Mouse (Mus musculus) thymus, adult 2 months (tissue): ENCODE measurements around the gene Hipk1.
"Not testable (repeated sequence)": the region's sequence is repeated elsewhere in the genome, so short reads cannot be mapped to it uniquely, and the experiment has no call there.

Source experiments
- CTCF ChIP-seq: fragments of 200-500 bp; IDR thresholded peaks from 2 replicates; pipeline ENCODE4 v1.5.1; 2012; ENCODE audit warnings: mild to moderate bottlenecking, control low read depth, low read length, moderate library complexity, borderline replicate concordance; ENCODE audit not compliant: control insufficient read depth, poor library complexity, insufficient read depth; ENCODE audit errors: extremely low read depth
- POLR2A ChIP-seq: fragments of 200-500 bp; IDR thresholded peaks from 2 replicates; pipeline ENCODE4 v1.6.1; 2012; ENCODE audit warnings: mild to moderate bottlenecking, low read length, control low read depth, moderate library complexity; ENCODE audit not compliant: control insufficient read depth, poor library complexity, insufficient read depth; ENCODE audit errors: extremely low read depth

GRCm38 (mm10) chr3:103830681-103831080 lies 39.3 kb upstream of the Hipk1 start:
- not testable (repeated sequence) for TF ChIP-seq POLR2A, CTCF
